Mouse (Mus musculus) midbrain, embryonic 11.5 days (tissue): Measurements from ENCODE around the gene Myh4. TPM values are rescaled to one million over a fixed set of nuclear protein-coding genes. Genes with fewer than 3 reads are reported as not detected.

Experiments
- ATAC-seq: fragments of 200-750 bp; cut with Nextera tagmentation; 2 replicates; pipeline ENCODE4 v1.8.0; 2017; ENCODE audit warnings: moderate TSS enrichment, moderate library complexity; ENCODE audit not compliant: low FRiP score
- DNase-seq: peaks from one replicate; pipeline ENCODE4 v3.0.0; 2015; ENCODE audit warnings: low spot score; ENCODE audit errors: missing footprints
- H3K27ac ChIP-seq: fragments of 300-500 bp; sonication (generic); 2 replicates; pipeline ENCODE4 v1.5.1; 2014; ENCODE audit warnings: low read depth, low read length
- H3K27me3 ChIP-seq: fragments of 300-500 bp; sonication (generic); 2 replicates; pipeline ENCODE4 v1.6.1; 2014; ENCODE audit warnings: mild to moderate bottlenecking, low read length, moderate library complexity, mixed read lengths; ENCODE audit not compliant: control insufficient read depth, insufficient read depth
- H3K36me3 ChIP-seq: fragments of 300-500 bp; sonication (generic); 2 replicates; pipeline ENCODE4 v1.6.1; 2014; ENCODE audit warnings: mild to moderate bottlenecking, low read length, moderate library complexity, mixed read lengths; ENCODE audit not compliant: control insufficient read depth, insufficient read depth
- H3K4me1 ChIP-seq: fragments of 300-500 bp; sonication (generic); 2 replicates; pipeline ENCODE4 v1.6.1; 2014; ENCODE audit warnings: low read length; ENCODE audit not compliant: control insufficient read depth, insufficient read depth
- H3K4me2 ChIP-seq: fragments of 300-500 bp; sonication (generic); 2 replicates; pipeline ENCODE4 v1.6.1; 2014; ENCODE audit warnings: mild to moderate bottlenecking, moderate library complexity
- H3K4me3 ChIP-seq: fragments of 300-500 bp; sonication (generic); 2 replicates; pipeline ENCODE4 v1.5.1; 2014; ENCODE audit warnings: low read depth, low read length
- H3K9ac ChIP-seq: fragments of 300-500 bp; sonication (generic); 2 replicates; pipeline ENCODE4 v1.6.1; 2014; ENCODE audit warnings: low read length
- H3K9me3 ChIP-seq: fragments of 300-500 bp; sonication (generic); 2 replicates; pipeline ENCODE4 v1.6.1; 2016; ENCODE audit warnings: low read length; ENCODE audit not compliant: control insufficient read depth
- WGBS: fragments of 180-500 bp; shearing (Covaris S2); extraction: QIAGEN DNeasy Blood & Tissue Kit; methylation state at CpG from one replicate; pipeline ENCODE4 v1.1.7; 2014; 5-methylcytosine and 5-hydroxymethylcytosine counted together
- polyA plus RNA-seq: library from polyadenylated mRNA; unstranded; fragments of >200 nt; fragmentation: Nextera tagmentation; extraction: Ambion mirVana; gene quantifications from 2 replicates; pipeline ENCODE4 v1.2.1, GENCODE M21; 2014

The Myh4 gene
- polyA plus RNA-seq, 1 experiment from 2014 or later, result not detected

GRCm38 (mm10) chr11:67228731-67229130, 9.1 kb upstream of the Myh4 start:
- Histone ChIP-seq H3K4me3 (no peak overlapping the region), H3K36me3 (no peaks in the 10 kb centered on the region), H3K9me3 (no peaks in the 10 kb centered on the region), H3K4me1 (no peaks in the 10 kb centered on the region), H3K27ac (no peak overlapping the region), H3K27me3 (no peaks in the 10 kb centered on the region), H3K4me2 (no peak overlapping the region), H3K9ac (no peak overlapping the region)
- ATAC-seq, result no peak
- WGBS, result 92% methylated on average over 3 of the region's 3 CpGs
- no peak for DNase-seq

GRCm38 (mm10) chr11:67229166-67229565, 8.7 kb upstream of the Myh4 start:
- WGBS, result 89% methylated on average over 5 of the region's 5 CpGs
- Histone ChIP-seq H3K9ac (no peak overlapping the region), H3K27me3 (no peaks in the 10 kb centered on the region), H3K4me2 (no peak overlapping the region), H3K4me3 (no peak overlapping the region), H3K27ac (no peak overlapping the region), H3K4me1 (no peaks in the 10 kb centered on the region), H3K9me3 (no peaks in the 10 kb centered on the region), H3K36me3 (no peaks in the 10 kb centered on the region)
- ATAC-seq (no peak), DNase-seq (no peak)

DNA sequence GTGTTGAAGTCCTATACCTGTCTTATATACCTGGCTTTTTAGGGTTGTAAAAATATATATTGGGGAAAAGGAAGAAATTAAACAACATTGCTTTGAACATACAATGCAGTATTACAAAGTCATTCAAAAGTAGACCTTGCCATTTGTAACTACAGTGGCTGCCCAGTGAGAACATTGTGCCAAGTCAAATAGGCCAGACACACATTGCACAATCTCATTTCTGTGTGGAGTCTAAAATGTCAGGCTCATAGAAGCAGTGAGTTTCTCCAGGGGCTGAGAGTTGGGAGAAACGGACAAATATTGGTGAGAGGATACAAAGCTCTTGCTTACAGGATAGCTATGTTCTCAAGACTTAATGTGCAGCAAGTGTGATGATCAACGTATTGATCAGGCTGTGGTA, 7.9 kb upstream of the Myh4 start:
- ATAC-seq, result no peak
- H3K4me2 ChIP-seq, result no peak overlapping the region
- no peaks in the 10 kb centered on the region for H3K9me3 ChIP-seq
- H3K4me1 ChIP-seq, result no peaks in the 10 kb centered on the region
- no peak overlapping the region for H3K27ac ChIP-seq
- no peaks in the 10 kb centered on the region for H3K27me3 ChIP-seq
- no peak for DNase-seq
- WGBS, result 89% methylated on average over 2 of the region's 2 CpGs
- no peak overlapping the region for H3K4me3 ChIP-seq
- H3K9ac ChIP-seq, result no peak overlapping the region
- no peaks in the 10 kb centered on the region for H3K36me3 ChIP-seq

DNA sequence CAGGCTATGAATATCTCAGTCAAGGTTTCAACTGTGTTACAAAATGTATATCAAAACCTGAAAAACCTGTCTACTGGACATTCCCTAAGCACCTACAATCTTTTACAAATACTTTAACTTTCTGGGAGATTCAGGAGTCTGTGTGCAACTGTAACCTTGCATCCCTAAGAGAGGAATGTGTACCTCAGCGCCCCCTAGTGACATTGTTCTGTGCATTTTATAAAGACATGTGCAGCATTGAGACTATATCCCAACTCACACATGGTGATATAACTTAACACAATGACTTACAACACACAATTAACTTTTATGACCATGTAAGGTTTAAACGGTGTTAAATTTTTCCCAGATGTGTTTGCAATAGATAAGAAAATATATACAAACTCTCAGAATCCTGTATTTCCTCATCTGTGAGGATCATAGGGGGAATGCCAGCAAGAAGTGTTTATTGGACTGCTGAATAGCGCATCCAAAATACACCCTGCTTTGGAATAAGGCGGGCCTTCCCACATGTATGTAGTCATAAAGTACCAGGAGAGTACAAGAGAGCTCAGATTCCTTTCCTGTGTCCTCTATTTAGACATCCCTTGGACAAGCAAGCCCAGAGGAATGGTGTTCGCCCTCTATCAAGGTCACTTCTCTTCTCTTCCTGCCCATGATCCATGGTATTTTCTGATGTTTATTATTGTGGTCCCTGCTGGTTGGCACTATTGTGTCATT, 2.0 kb upstream of the Myh4 start:
- Histone ChIP-seq H3K9ac (no peak overlapping the region), H3K36me3 (no peaks in the 10 kb centered on the region), H3K27ac (no peak overlapping the region), H3K27me3 (no peaks in the 10 kb centered on the region), H3K4me2 (no peak overlapping the region), H3K4me3 (no peak overlapping the region), H3K4me1 (no peaks in the 10 kb centered on the region), H3K9me3 (no peaks in the 10 kb centered on the region)
- no peak for ATAC-seq
- peak; percentile 85 for DNase-seq
- WGBS, result 65% methylated on average over 5 of the region's 5 CpGs

DNA sequence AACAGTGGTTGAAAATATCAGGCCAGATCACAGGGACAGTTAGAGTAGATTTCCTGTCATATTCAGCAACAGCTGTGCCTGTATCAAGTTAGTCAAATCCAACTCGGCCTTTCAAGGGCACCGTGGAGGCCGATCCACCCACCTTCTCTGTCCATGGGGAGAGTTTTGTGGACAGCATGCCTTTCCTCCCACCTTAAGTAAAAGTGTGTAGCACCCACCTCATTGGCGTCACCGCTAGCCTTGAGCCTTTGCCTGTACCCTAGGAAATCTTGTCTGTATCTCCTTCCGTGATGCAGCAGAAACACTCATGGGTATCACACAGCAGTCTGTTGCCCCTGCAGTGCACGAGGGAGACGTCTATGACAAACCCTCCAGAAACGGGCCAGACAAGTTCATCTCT, 1.0 kb upstream of the Myh4 start:
- ATAC-seq (no peak), DNase-seq (no peak)
- Histone ChIP-seq H3K36me3 (no peaks in the 10 kb centered on the region), H3K9ac (no peak overlapping the region), H3K4me2 (no peak overlapping the region), H3K9me3 (no peaks in the 10 kb centered on the region), H3K27ac (no peak overlapping the region), H3K27me3 (no peaks in the 10 kb centered on the region), H3K4me1 (no peaks in the 10 kb centered on the region), H3K4me3 (no peak overlapping the region)
- WGBS, result 89% methylated on average over 9 of the region's 9 CpGs

DNA sequence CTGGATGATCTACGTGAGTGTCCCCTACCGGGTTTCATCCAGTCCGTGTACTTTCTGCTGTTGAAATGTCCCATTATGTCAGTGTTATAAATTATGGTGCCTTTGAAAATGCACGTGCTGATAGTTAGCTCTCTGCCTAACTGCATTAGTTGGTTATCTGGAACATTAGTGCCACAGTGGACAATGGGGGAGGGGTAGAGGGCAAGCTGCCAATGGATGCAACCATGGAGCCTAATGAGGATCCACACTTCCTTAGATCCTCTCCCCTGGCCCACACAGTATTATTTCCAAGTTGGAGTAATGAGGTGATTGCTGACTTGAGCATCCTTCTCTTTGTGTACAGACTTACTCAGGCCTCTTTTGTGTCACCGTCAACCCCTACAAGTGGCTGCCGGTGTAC, 3.2 kb downstream of the Myh4 start:
- no peak for DNase-seq
- Histone ChIP-seq H3K9me3 (no peaks in the 10 kb centered on the region), H3K27me3 (no peaks in the 10 kb centered on the region), H3K36me3 (no peaks in the 10 kb centered on the region), H3K4me1 (no peaks in the 10 kb centered on the region), H3K4me2 (no peak overlapping the region), H3K27ac (no peak overlapping the region), H3K4me3 (no peak overlapping the region), H3K9ac (no peak overlapping the region)
- ATAC-seq, result no peak
- 97% methylated on average over 6 of the region's 6 CpGs for WGBS

DNA sequence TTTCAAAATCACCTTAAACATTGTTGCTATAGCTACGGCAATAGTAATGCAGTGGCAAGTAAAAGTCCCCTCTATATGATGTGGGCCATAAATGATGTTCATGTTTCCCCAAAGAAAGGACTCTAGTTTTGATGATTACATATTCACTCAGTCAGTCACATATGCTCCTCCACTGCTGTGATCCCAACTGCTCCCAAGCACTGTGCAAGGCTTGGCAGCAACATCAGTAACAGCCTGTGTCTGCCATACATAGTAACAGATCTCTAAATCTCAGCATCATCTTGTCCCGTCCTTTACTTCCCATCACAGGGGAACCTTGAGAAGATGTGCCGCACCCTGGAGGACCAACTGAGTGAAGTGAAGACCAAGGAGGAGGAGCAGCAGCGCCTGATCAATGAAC, 15.9 kb downstream of the Myh4 start:
- no peaks in the 10 kb centered on the region for H3K27me3 ChIP-seq
- no peaks in the 10 kb centered on the region for H3K9me3 ChIP-seq
- DNase-seq, result no peak
- H3K4me3 ChIP-seq, result no peak overlapping the region
- H3K36me3 ChIP-seq, result no peaks in the 10 kb centered on the region
- no peak overlapping the region for H3K9ac ChIP-seq
- ATAC-seq, result no peak
- no peak overlapping the region for H3K4me2 ChIP-seq
- WGBS, result 85% methylated on average over 4 of the region's 4 CpGs
- H3K27ac ChIP-seq, result no peak overlapping the region
- no peaks in the 10 kb centered on the region for H3K4me1 ChIP-seq

- no peak overlapping the region for H3K4me3 ChIP-seq
- 84% methylated on average over 7 of the region's 7 CpGs for WGBS
- ATAC-seq (no peak), DNase-seq (no peak)
- no peaks in the 10 kb centered on the region for H3K9me3 ChIP-seq
- H3K27me3 ChIP-seq, result no peaks in the 10 kb centered on the region
- H3K27ac ChIP-seq, result no peak overlapping the region
- no peak overlapping the region for H3K9ac ChIP-seq
- H3K36me3 ChIP-seq, result no peaks in the 10 kb centered on the region
- H3K4me1 ChIP-seq, result no peaks in the 10 kb centered on the region
- H3K4me2 ChIP-seq, result no peak overlapping the region
These were observed 19.2 kb downstream of the Myh4 start for GRCm38 (mm10) chr11:67257048-67257447.

- H3K36me3 ChIP-seq, result no peaks in the 10 kb centered on the region
- no peak for ATAC-seq
- no peak overlapping the region for H3K9ac ChIP-seq
- no peaks in the 10 kb centered on the region for H3K27me3 ChIP-seq
- no peaks in the 10 kb centered on the region for H3K9me3 ChIP-seq
- H3K4me2 ChIP-seq, result no peak overlapping the region
- no peak for DNase-seq
- no peak overlapping the region for H3K27ac ChIP-seq
- WGBS, result 88% methylated on average over 6 of the region's 6 CpGs
- no peaks in the 10 kb centered on the region for H3K4me1 ChIP-seq
- H3K4me3 ChIP-seq, result no peak overlapping the region
These were observed 23.1 kb downstream of the Myh4 start for GRCm38 (mm10) chr11:67260956-67261355.
